Mouse (Mus musculus) G1E (cell line): ENCODE data around the gene Prim1. TPM values are rescaled to one million over a fixed set of nuclear protein-coding genes. Genes with fewer than 3 reads are reported as not detected.

ENCODE experiments used
- ATAC-seq: 2 replicates; pipeline ENCODE4 v1.8.0; 2016; ENCODE audit warnings: mild to moderate bottlenecking; ENCODE audit not compliant: insufficient number of reproducible peaks, poor library complexity, low FRiP score, severe bottlenecking; ENCODE audit errors: extremely low read depth
- DNase-seq: peaks from one replicate; pipeline ENCODE4 v3.0.0; 2012; ENCODE audit warnings: low spot score
- H3K27me3 ChIP-seq: 2 replicates; pipeline ENCODE4 v1.6.1; 2012; ENCODE audit warnings: mild to moderate bottlenecking, low read length, inconsistent platforms; ENCODE audit not compliant: insufficient read depth
- H3K36me3 ChIP-seq: replicated peaks from 2 replicates; pipeline ENCODE3; 2012; ENCODE audit warnings: mild to moderate bottlenecking, inconsistent platforms
- H3K4me1 ChIP-seq: 2 replicates; pipeline ENCODE4 v1.6.1; 2012; ENCODE audit warnings: low read depth, low read length, inconsistent platforms, mixed read lengths; ENCODE audit not compliant: insufficient read depth
- H3K4me3 ChIP-seq: 2 replicates; pipeline ENCODE4 v1.5.1; 2012; ENCODE audit warnings: low read depth, mild to moderate bottlenecking, inconsistent platforms, low read length, moderate library complexity, mixed read lengths
- H3K9me3 ChIP-seq: replicated peaks from 2 replicates; pipeline ENCODE4 v1.6.1; 2012; ENCODE audit warnings: inconsistent platforms
- CTCF ChIP-seq: IDR thresholded peaks from 2 replicates; pipeline ENCODE4 v1.5.1; 2012; ENCODE audit warnings: low read depth, low read length, inconsistent platforms, mixed read lengths
- GATA1 ChIP-seq: IDR thresholded peaks from 2 replicates; pipeline ENCODE4 v1.6.1; 2012; ENCODE audit warnings: borderline replicate concordance, low read length, inconsistent platforms, mixed read lengths
- GATA2 ChIP-seq: IDR thresholded peaks from 2 replicates; pipeline ENCODE4 v1.6.1; 2012; ENCODE audit warnings: low read depth, low read length, inconsistent platforms, borderline replicate concordance
- POLR2AphosphoS5 ChIP-seq: IDR thresholded peaks from 2 replicates; pipeline ENCODE4 v1.6.1; 2012; ENCODE audit warnings: low read depth, low read length, inconsistent platforms; ENCODE audit not compliant: insufficient replicate concordance
- TAL1 ChIP-seq: conservative IDR thresholded peaks from 2 replicates; pipeline ENCODE4 v1.6.1; 2012; ENCODE audit warnings: low read depth, low read length, inconsistent platforms, mixed read lengths
- polyA plus RNA-seq: library from polyadenylated mRNA; stranded (reverse); fragments of >175 nt; gene quantifications from 2 replicates; pipeline ENCODE4 v1.2.3, GENCODE M21; 2012
- total RNA-seq, 2 experiments: library from RNA; stranded (forward) in 1 of 2; stranded (reverse) in 1 of 2; fragments of 200-1000 nt in 1 of 2; fragments of >200 nt in 1 of 2; fragmentation: Nextera tagmentation in 1 of 2; gene quantifications; 2 replicates each; pipeline ENCODE4 v1.2.3; 2014 to 2017

Prim1 gene
- total RNA-seq (2014; fragmentation: Nextera tagmentation) (83.3 and 97.0 TPM in 2 replicates), total RNA-seq (2017) (134 TPM in 2 replicates), polyA plus RNA-seq (3.7 and 5.8 TPM in 2 replicates)

DNA sequence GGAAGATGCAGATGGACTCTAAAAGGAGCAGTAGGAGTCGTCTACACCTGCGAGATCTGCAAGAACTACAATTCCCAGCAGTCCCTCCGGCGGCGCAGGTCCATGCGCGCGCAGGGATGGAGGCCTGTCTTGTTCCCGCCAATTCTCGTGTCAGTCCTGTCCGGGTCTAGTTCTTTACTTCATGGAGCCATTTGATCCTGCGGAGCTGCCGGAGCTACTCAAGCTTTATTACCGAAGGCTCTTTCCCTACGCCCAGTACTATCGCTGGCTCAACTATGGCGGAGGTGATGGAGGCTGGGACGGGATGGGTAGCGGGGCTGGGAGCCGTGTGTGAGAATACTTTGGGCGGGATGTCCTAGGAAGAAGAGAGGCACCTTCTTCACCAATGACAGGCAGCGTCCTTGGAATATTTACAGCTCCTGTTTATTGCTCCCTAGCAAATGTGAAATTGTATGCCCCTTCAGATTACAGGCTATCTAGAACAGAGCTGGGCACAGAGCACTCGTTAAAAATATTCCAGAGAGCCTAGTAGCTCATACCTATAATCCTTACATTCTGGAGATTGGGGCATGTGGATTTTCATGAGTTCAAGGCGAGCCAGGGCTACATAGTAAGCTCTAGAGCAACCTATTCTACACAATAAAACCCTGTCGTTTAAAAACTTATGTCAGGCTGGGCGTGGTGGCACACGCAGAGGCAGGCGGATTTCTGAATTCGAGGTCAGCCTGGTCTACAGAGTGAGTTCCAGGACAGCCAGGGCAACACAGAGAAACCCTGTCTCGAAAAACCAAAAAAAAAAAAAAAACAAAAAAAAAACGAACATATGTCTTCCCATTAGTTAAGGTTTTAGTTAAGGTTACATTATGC is at the start of gene Prim1:
Gene Prim1, plus strand, starts transcription at position 101 of the 867 bp plus-strand sequence.
- DNase-seq, result peak; percentile 76
- Histone ChIP-seq H3K27me3 (no peaks in the 10 kb centered on the region), H3K4me3 (peak within 1 kb of the TSS; percentile 75), H3K4me1 (peaks cover 19% of the 10 kb centered on the region), H3K9me3 (no peaks in the 10 kb centered on the region), H3K36me3 (peaks cover 28% of the 10 kb centered on the region)
- peak; percentile 90 for ATAC-seq
- TF ChIP-seq POLR2AphosphoS5, result no peak
- no peak for TF ChIP-seq GATA2
- no peak for TF ChIP-seq CTCF
- no peak for TF ChIP-seq GATA1
- TF ChIP-seq TAL1, result no peak

DNA sequence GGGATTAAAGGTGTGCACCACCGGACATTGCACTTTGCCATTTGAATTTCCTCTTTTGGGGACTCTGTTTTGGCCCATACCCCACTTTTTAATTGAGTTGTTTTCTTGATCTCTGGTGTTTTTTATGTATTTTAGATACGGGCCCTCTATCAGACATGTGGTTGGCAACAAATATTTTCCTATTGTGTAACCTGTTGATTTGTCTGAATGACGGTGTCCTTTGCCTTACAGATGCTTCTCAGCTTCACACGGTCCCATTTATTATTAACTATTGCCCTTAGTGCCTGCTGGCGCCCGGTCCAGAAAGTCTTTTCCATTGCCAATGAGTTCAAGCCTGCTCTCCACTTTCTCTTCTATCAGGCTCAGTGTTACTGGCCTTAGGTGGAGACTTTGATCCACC is 48.5 kb upstream of the Prim1 start:
- DNase-seq, result no peak
- no peak for ATAC-seq
- H3K36me3 ChIP-seq, result no peaks in the 10 kb centered on the region
- H3K27me3 ChIP-seq, result 0 out of 2 replicates have a peak, but pooled peaks cover 2% of the 10 kb centered on the region
- no peak overlapping the region for H3K4me3 ChIP-seq
- peaks cover 24% of the 10 kb centered on the region for H3K4me1 ChIP-seq
- H3K9me3 ChIP-seq, result peaks cover 2% of the 10 kb centered on the region
- no peak for TF ChIP-seq GATA1
- no peak for TF ChIP-seq POLR2AphosphoS5
- TF ChIP-seq CTCF, result no peak
- TF ChIP-seq GATA2, result no peak
- TF ChIP-seq TAL1, result no peak

DNA sequence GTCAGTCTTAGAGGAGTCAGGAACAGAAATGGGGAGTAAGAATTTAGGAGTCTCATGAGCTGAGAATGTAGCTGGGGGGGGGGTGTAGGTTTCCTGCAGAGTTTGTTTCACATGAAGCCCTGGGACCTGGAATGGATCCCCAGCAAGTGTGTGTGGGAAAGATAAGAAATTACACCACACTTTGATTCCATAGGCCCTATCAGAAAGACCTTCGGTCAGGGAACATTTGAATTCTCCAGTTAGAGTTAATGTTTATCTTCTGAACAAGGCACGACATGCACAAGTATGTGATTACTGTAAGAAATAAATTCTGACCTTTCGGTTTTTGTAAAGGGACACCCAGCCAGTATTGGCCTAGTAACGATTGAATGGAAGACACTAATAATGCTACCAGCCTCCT is 45.1 kb upstream of the Prim1 start:
- peak; percentile 45 for ATAC-seq
- Histone ChIP-seq H3K4me3 (no peak overlapping the region), H3K4me1 (peaks cover 29% of the 10 kb centered on the region), H3K27me3 (no peaks in the 10 kb centered on the region), H3K9me3 (no peaks in the 10 kb centered on the region), H3K36me3 (no peaks in the 10 kb centered on the region)
- TF ChIP-seq GATA2 (no peak), GATA1 (no peak), POLR2AphosphoS5 (no peak), TAL1 (peak; percentile 56), CTCF (no peak)
- DNase-seq, result peak; percentile 6

DNA sequence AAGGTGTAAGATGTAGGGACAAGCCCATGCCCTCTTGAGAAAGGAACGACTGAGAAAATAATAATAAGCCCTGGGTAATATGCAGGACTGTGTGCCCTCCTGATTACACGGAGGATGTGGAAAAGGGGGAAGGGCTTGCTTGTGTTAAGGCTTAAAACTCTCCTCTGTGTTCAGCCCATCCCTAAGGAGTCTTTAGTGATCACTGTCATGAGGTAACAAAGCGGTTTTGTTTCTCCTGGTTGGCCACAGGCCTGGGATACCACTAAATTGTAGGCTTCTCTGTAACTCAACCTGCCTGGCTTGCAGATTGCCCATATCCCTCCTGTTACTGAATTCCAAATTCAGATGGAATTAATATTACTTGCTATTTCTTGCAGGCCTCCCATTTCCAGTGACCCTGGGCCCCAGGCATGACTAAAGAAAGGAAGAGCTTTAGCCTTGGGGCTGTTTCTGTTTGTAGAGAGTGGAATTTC is 44.6 kb upstream of the Prim1 start:
- Histone ChIP-seq H3K4me1 (peaks cover 29% of the 10 kb centered on the region), H3K27me3 (no peaks in the 10 kb centered on the region), H3K4me3 (no peak overlapping the region), H3K36me3 (no peaks in the 10 kb centered on the region), H3K9me3 (no peaks in the 10 kb centered on the region)
- DNase-seq (no peak), ATAC-seq (no peak)
- TF ChIP-seq GATA1, result no peak
- no peak for TF ChIP-seq TAL1
- TF ChIP-seq GATA2, result no peak
- no peak for TF ChIP-seq CTCF
- TF ChIP-seq POLR2AphosphoS5, result no peak

- Histone ChIP-seq H3K27me3 (peaks cover 1% of the 10 kb centered on the region; the same call in 1 of the 2 replicates), H3K4me1 (peaks cover 29% of the 10 kb centered on the region), H3K9me3 (no peaks in the 10 kb centered on the region), H3K36me3 (no peaks in the 10 kb centered on the region), H3K4me3 (no peak overlapping the region)
- TF ChIP-seq GATA1, result no peak
- no peak for TF ChIP-seq TAL1
- DNase-seq, result no peak
- ATAC-seq, result no peak
Measured at GRCm38 (mm10) chr10:127971135-127971534, 43.8 kb upstream of the Prim1 start.

DNA sequence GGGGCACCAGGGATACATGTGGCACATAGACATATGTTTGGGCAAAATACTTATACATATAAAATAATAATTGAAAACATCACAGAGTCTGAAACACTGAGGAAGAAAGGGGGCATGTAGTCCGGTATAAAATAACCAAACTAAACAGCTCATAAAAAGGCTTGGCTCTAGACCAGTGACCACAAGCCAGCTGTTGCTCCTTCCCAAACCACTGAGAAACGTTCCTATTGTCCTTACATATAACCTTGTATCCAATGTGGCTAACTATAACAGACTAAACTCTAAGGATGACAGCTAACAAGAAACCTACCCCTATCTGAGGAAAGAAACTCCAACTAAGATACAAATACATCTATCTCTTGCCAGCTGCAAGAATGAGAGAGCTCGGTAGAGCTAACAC is 40.9 kb upstream of the Prim1 start:
- no peak for TF ChIP-seq CTCF
- TF ChIP-seq POLR2AphosphoS5, result no peak
- no peak for TF ChIP-seq TAL1
- no peak for TF ChIP-seq GATA1
- no peak for TF ChIP-seq GATA2
- Histone ChIP-seq H3K36me3 (no peaks in the 10 kb centered on the region), H3K27me3 (peaks cover 20% of the 10 kb centered on the region), H3K4me1 (peaks cover 25% of the 10 kb centered on the region), H3K9me3 (no peaks in the 10 kb centered on the region), H3K4me3 (no peak overlapping the region)
- ATAC-seq, result no peak
- DNase-seq, result no peak
